Mouse (Mus musculus): ENCODE data around the gene Lgals7.

The Lgals7 gene

GRCm38 (mm10) chr7:28829821-28830220 lies 33.8 kb upstream of the Lgals7 start:
- no peak for DNase-seq (ENCODE audit: low read depth in 2 of 2, low spot score in 2 of 2)

DNA sequence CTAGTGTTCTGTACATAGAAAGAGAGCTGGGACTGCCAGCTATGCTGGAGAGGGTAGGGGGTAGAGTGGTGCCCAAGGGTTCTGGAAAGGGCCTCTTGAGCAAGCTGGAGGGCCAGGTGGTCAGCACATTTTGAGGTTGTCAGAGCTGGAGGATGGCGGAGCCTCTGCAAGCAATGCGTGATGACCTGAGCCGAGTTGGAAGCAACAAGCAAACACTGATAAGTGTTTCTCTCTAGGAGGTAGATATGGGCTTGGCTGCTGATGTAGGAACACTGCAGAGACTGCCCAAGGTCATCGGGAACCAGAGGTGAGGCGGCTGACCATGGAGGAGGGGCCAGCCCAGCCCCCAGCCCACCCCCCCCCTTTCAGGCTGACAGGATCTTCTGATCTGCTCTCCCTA lies 32.7 kb upstream of the Lgals7 start:
- DNase-seq (ENCODE audit: low read depth in 2 of 2, low spot score in 2 of 2): no peak

DNA sequence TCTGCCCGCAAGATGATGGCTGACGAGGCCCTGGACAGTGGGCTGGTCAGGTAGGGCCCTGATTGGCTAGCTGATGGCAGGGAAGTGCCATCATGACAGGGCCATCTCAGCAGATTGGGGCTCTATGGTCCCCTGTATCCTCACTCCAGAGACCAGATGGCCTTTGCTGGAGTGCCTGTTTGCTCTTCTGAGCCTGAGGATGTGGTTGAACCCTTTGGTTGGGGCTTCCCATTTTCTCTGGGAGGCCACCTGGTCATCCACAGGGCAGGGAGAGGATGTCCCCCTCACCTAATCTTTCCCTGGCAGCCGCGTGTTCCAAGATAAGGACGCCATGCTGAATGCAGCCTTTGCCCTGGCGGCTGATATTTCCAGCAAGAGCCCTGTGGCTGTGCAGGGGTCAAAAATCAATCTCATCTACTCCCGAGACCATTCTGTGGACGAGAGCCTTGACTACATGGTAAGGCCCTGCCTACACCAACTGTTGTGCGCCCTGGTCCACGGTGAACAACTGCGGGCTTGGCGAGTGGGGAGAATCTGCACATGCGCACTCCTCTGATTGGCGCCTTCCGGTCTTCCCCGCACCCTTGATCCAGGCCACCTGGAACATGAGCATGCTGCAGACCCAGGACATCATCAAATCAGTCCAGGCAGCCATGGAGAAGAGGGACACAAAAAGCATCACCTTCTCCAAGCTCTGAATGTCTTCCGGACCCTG lies 32.1 kb upstream of the Lgals7 start:
- no peak for DNase-seq (ENCODE audit: low read depth in 2 of 2, low spot score in 2 of 2)

GRCm38 (mm10) chr7:28832137-28832536 lies 31.5 kb upstream of the Lgals7 start:
- no peak for DNase-seq (ENCODE audit: low read depth in 2 of 2, low spot score in 2 of 2)

- no peak for DNase-seq (ENCODE audit: low read depth in 2 of 2, low spot score in 2 of 2)
Observed at GRCm38 (mm10) chr7:28833723-28834347, 29.8 kb upstream of the Lgals7 start, which contains the start of gene Lgals4. Gene Lgals4 (plus strand): TSS chr7:28833854.

- no peak for DNase-seq (ENCODE audit: low read depth in 2 of 2, low spot score in 2 of 2)
Observed at GRCm38 (mm10) chr7:28836936-28837335, 26.7 kb upstream of the Lgals7 start.

DNA sequence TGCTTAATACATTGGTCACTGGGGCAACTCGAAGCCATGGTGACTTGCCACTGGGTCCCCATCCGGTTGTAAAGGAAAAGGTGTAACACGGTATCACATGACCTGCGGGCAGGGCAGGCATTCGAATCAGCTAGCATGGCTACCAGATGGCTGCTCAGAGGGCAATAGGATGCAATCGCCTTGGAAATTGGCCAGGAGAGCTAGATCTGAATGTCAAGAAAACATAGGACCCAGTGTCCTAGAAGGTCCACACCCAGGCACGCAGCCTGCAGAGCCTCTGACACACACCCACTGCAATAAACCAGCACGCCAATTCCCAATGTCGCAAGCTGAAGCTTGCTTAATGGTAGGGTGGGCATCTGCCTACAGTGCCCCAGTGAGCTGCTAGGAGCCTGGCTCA lies 25.3 kb upstream of the Lgals7 start:
- DNase-seq (ENCODE audit: low read depth in 2 of 2, low spot score in 2 of 2): no peak

DNA sequence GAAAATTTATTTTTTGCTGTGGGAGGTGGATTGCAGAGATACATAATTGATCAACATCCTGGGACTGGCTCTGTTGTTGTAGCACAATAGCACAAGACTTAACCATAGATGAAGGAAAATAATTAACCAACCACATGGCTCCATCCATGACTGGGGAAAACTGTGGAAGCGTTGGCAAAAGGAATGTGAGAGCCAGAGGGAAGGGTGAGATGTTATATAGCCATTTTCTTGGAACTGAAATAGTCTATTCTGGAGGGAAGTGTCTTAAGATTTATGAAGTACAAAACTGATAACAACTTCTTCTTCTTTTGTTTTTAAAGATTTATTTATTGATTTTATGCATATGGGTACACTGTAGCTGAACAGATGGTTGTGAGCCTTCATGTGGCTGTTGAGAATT lies 16.4 kb upstream of the Lgals7 start:
- DNase-seq (ENCODE audit: low read depth in 2 of 2, low spot score in 2 of 2): no peak

DNA sequence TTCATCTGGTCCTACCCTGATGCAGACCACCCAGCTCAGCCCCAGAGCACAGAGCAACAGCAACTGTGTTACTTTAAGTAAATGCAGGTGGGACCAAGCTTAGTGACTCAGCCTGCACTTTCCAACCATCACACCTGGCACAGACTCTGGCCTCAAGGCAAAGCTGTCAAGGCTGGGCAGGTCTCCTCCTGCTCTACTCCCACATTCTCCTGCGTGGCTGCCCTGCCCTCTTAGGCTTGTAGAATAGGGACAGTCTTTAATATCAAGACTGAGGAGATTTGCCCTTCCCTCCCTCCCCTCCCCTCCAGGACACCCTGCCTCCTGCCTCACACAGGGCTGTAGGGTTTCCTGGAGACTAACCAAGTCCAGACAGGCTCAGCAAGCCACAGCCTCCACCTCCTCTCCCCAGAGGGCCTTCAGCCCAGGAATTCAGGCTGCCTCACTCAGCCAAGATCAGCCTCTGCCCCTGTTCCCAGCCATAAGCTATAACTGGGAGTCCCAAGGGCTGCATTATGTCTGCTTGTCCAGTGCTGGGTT lies 13.9 kb upstream of the Lgals7 start:
- DNase-seq (ENCODE audit: low read depth in 2 of 2, low spot score in 2 of 2): no peak

- no peak for DNase-seq (ENCODE audit: low read depth in 2 of 2, low spot score in 2 of 2)
Observed at GRCm38 (mm10) chr7:28850642-28851041, 13.0 kb upstream of the Lgals7 start.

GRCm38 (mm10) chr7:28859953-28860352 lies 3.7 kb upstream of the Lgals7 start:
- no peak for DNase-seq (ENCODE audit: low read depth in 2 of 2, low spot score in 2 of 2)

DNA sequence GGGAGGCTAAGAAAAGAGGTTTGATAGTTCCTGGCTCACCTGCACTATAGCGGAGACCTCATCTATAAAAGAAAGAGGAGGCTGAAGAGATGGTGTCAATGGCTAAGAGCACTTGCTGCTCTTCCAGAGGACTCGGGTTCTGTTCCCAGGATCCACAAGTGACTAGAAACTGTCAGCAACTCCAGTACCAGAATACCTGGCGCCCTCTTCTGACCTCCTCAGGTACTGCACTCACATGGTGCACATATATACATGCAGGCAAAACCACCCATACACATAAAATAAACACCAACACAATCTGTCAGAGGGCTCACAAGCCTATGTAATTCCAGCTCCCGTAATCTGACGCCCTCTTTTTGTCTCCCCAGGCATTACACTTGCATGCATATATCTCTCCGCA lies 2.8 kb upstream of the Lgals7 start:
- DNase-seq (ENCODE audit: low read depth in 2 of 2, low spot score in 2 of 2): peak in 1 of 2 experiments; percentile 34

- DNase-seq (ENCODE audit: low read depth in 2 of 2, low spot score in 2 of 2): no peak
Observed at GRCm38 (mm10) chr7:28862817-28863499, 695 bp upstream of the Lgals7 start.

- DNase-seq (ENCODE audit: low read depth in 2 of 2, low spot score in 2 of 2): no peak
Observed at GRCm38 (mm10) chr7:28864288-28864750, 666 bp downstream of the Lgals7 start.

DNA sequence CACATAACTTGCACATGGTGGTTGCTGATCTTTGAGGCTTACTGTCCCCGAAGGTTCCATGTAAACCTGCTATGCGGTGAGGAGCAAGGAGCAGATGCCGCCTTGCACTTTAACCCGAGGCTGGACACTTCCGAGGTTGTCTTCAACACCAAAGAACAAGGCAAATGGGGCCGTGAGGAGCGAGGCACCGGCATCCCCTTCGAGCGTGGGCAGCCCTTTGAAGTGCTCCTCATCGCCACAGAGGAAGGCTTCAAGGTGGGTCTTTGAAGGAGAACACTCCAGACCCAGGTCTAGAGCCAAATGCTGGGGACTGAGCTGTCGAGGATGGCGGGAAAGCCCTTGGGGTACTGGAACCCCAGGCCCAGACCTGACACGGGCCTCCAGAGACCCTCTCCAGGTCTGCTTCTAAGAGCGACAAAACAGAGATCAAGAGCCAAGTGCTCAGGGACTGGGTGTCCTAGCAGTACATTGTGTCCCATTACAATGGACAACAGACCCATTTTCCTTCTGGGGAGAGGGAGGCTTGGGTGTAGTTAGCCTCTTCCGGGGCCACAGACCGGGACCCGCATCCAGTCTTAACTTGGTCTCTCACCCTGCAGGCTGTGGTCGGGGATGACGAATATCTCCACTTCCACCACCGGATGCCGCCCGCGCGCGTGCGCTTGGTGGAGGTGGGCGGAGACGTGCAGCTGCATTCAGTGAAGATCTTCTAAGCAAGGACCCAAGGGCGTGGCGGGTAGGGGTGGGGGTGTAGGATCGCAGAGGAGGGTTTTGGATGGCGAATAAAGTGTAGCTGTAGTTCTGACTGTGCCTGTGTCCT lies 2.0 kb downstream of the Lgals7 start:
- DNase-seq (ENCODE audit: low read depth in 2 of 2, low spot score in 2 of 2): peak; percentile 95 to 98

- DNase-seq (ENCODE audit: low read depth in 2 of 2, low spot score in 2 of 2): no peak
Observed at GRCm38 (mm10) chr7:28866769-28867507, 3.3 kb downstream of the Lgals7 start.

DNA sequence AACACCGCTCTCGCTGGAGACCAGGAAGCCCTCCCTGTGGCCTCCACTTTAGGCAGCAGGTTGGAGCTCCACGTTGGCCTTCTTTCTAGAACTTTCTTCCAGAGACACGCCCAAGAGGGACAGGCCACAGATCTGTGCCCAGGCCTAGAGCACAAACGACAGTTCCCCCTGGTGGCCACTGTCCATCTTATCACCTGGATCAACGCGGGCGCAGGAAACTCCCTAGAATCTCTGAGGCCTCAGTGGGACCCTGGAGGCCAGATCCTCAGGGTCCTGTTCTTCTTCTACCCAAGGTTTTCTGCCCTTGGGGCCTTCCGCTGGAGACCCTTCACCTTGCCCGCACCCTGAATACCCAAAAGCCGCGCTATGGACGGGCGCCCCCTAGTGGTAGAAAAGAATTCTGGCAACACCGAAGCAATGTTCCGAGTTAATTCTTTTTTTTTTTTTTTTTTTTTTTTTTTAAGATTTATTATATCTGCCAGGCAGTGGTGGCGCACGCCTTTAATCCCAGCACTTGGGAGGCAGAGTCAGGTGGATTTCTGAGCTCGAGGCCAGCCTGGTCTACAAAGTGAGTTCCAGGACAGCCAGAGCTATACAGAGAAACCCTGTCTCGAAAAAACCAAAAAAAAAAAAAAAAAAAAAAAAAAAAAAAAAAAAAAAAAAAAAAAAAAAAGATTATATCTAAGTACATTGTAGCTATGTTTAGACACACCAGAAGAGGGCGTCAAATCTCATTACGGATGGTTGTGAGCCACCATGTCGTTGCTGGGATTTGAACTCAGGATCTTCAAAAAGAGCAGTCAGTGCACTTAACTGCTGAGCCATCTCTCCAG lies 4.1 kb downstream of the Lgals7 start:
- DNase-seq (ENCODE audit: low read depth in 2 of 2, low spot score in 2 of 2): peak; percentile 68 to 78

DNA sequence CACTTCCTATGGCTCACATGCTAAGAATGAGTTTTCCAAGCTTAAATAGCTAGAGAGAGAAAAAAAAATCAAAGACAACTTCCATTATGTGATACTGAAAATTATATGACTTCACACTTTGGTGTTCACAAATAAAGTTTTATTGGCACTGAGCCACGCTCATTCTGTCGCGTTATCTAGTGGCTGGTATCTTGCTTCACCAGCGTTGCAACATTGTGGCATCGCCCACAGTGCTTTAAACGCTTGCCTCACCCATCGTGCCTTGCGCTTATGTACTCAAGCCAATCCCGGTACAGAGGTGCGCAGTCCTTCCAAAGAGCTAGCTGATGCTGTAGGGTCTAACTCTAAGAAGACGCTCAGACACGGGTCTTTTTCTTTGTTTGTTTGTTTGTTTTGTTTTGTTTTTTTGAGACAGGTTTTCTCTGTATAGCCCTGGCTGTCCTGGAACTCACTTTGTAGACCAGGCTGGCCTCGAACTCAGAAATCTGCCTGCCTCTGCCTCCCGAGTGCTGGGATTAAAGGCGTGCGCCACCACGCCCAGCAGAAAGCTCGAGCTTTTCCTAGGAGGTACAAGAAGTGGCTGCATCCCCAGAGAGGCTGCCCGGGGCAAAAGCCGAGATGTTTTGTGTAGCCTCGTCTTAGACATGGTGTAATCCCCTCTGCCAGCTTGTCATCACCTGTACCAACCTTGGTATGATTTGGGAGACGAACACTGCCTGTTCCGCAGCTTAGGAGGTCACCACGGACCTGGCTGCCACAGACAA lies 7.4 kb downstream of the Lgals7 start:
- no peak for DNase-seq (ENCODE audit: low read depth in 2 of 2, low spot score in 2 of 2)

DNA sequence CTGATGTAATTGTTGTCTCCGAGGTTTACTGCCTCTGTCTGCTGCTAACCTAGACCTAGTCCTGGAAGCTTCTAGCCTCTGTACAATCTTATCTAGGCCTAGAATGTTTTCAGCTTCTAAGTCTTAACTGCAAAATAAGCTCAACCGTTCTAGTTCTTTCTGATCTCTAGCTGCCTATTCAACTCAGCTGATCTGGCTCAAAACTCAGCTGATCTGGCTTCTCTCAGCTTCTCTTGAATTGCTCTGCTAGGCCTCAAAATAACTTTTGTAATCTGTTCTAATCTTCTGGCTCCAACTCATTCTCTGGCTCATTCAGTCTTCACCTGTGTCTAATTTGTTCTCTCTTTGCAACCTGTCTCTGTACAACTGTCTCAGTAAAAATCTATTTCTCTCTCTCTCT lies 10.9 kb downstream of the Lgals7 start:
- no peak for DNase-seq (ENCODE audit: low read depth in 2 of 2, low spot score in 2 of 2)
